Mouse (Mus musculus): Measurements from ENCODE around the gene Creb3l4.
A peak's percentile ranks its signal among the peaks of the same experiment; 100 is the strongest.
"Not testable (repeated sequence)": the region's sequence is repeated elsewhere in the genome, so short reads cannot be mapped to it uniquely, and the experiment has no call there.

The Creb3l4 gene

GRCm38 (mm10) chr3:90242984-90243775, at the start of gene Creb3l4:
Gene Creb3l4 (minus strand): TSS chr3:90243512.
- DNase-seq: no peak

- DNase-seq: peak; percentile 98 to 99
These were observed 49.3 kb upstream of the Creb3l4 start, which contains the start of gene Gatad2b for GRCm38 (mm10) chr3:90292345-90293275. Gene Gatad2b (plus strand): TSS chr3:90293178.

GRCm38 (mm10) chr3:90291982-90292344, 48.7 kb upstream of the Creb3l4 start:
- no peak for DNase-seq

GRCm38 (mm10) chr3:90290602-90291001, 47.3 kb upstream of the Creb3l4 start:
- no peak for DNase-seq

- DNase-seq: not testable (repeated sequence)
These were observed 46.1 kb upstream of the Creb3l4 start for GRCm38 (mm10) chr3:90289403-90289802.

- DNase-seq: no peak
These were observed 40.8 kb upstream of the Creb3l4 start for GRCm38 (mm10) chr3:90284150-90284549.

GRCm38 (mm10) chr3:90280708-90281107, 37.4 kb upstream of the Creb3l4 start:
- no peak for DNase-seq

GRCm38 (mm10) chr3:90279743-90280142, 36.4 kb upstream of the Creb3l4 start:
- no peak for DNase-seq

GRCm38 (mm10) chr3:90279216-90279615, 35.9 kb upstream of the Creb3l4 start:
- DNase-seq: no peak

GRCm38 (mm10) chr3:90278211-90278610, 34.9 kb upstream of the Creb3l4 start:
- no peak for DNase-seq

- DNase-seq: no peak
These were observed 34.5 kb upstream of the Creb3l4 start for GRCm38 (mm10) chr3:90277793-90278192.

- DNase-seq: no peak
These were observed 33.5 kb upstream of the Creb3l4 start for GRCm38 (mm10) chr3:90276858-90277257.

- DNase-seq: no peak
These were observed 32.0 kb upstream of the Creb3l4 start for GRCm38 (mm10) chr3:90275286-90275685.

GRCm38 (mm10) chr3:90273855-90274254, 30.5 kb upstream of the Creb3l4 start:
- no peak for DNase-seq

- DNase-seq: no peak
These were observed 28.9 kb upstream of the Creb3l4 start for GRCm38 (mm10) chr3:90272170-90272569.

GRCm38 (mm10) chr3:90270784-90271183, 27.5 kb upstream of the Creb3l4 start:
- no peak for DNase-seq

- no peak for DNase-seq
These were observed 25.7 kb upstream of the Creb3l4 start for GRCm38 (mm10) chr3:90268971-90269370.

GRCm38 (mm10) chr3:90268190-90268589, 24.9 kb upstream of the Creb3l4 start:
- DNase-seq: no peak

- DNase-seq: peak in 1 of 2 experiments; percentile 37
These were observed 23.8 kb upstream of the Creb3l4 start for GRCm38 (mm10) chr3:90266901-90267775.

GRCm38 (mm10) chr3:90265932-90266741, 22.8 kb upstream of the Creb3l4 start:
- peak; percentile 43 to 69 for DNase-seq

Measured in thymus, adult 18-20 months (tissue).